Mouse (Mus musculus) MEL (cell line): ENCODE data around the gene Fbxo9. TPM values are rescaled to one million over a fixed set of nuclear protein-coding genes. Genes with fewer than 3 reads are reported as not detected.

Experiments used
- DNase-seq: peaks from one replicate; pipeline ENCODE4 v3.0.0; 2011; ENCODE audit warnings: low read depth, low spot score
- H3K27ac ChIP-seq: 2 replicates; pipeline ENCODE4 v1.5.1; 2012; ENCODE audit warnings: low read depth, mild to moderate bottlenecking, control low read depth, low read length, moderate library complexity; ENCODE audit not compliant: control insufficient read depth
- H3K27me3 ChIP-seq, 2 experiments: fragments of 150-350 bp in 1 of 2; sonication (generic) in 1 of 2; 2 replicates each; pipeline ENCODE4 v1.6.1; 2012; ENCODE audit warnings: low read length in 2 of 2, mild to moderate bottlenecking in 2 of 2, improper control_type of control experiment in 1 of 2, moderate library complexity in 1 of 2; ENCODE audit not compliant: insufficient read depth in 2 of 2, control insufficient read depth in 1 of 2
- H3K36me3 ChIP-seq, 2 experiments: 2 replicates each; pipeline ENCODE4 v1.6.1; 2012 to 2014; ENCODE audit warnings: low read length in 2 of 2, improper control_type of control experiment in 1 of 2, inconsistent platforms in 1 of 2, mild to moderate bottlenecking in 1 of 2; ENCODE audit not compliant: insufficient read depth in 2 of 2, control insufficient read depth in 1 of 2
- H3K4me1 ChIP-seq, 2 experiments: fragments of 150-350 bp in 1 of 2; sonication (generic) in 1 of 2; 2 replicates each; pipeline ENCODE4 v1.6.1; 2012; ENCODE audit warnings: low read length in 2 of 2, improper control_type of control experiment in 1 of 2, mild to moderate bottlenecking in 1 of 2; ENCODE audit not compliant: insufficient read depth in 2 of 2, control insufficient read depth in 1 of 2
- H3K4me3 ChIP-seq, 2 experiments: fragments of 150-350 bp in 1 of 2; sonication (generic) in 1 of 2; 2 replicates each; pipeline ENCODE4 v1.5.1; 2012; ENCODE audit warnings: low read depth in 2 of 2, low read length in 2 of 2, mild to moderate bottlenecking in 2 of 2, moderate library complexity in 2 of 2, control low read depth in 1 of 2, improper control_type of control experiment in 1 of 2; ENCODE audit not compliant: control insufficient read depth in 1 of 2, insufficient read depth in 1 of 2
- H3K79me2 ChIP-seq: 2 replicates; pipeline ENCODE4 v1.6.1; 2012; ENCODE audit warnings: mild to moderate bottlenecking, low read length, moderate library complexity; ENCODE audit not compliant: control insufficient read depth, poor library complexity, insufficient read depth
- H3K9ac ChIP-seq: 2 replicates; pipeline ENCODE4 v1.6.1; 2012; ENCODE audit warnings: low read depth, mild to moderate bottlenecking, control low read depth, low read length, moderate library complexity; ENCODE audit not compliant: control insufficient read depth, poor library complexity, severe bottlenecking
- H3K9me3 ChIP-seq: fragments of 150-350 bp; sonication (generic); replicated peaks from 2 replicates; pipeline ENCODE4 v1.6.1; 2012; ENCODE audit warnings: mild to moderate bottlenecking, low read length, improper control_type of control experiment, moderate library complexity; ENCODE audit not compliant: insufficient read depth
- BHLHE40 ChIP-seq: IDR thresholded peaks from 2 replicates; pipeline ENCODE4 v1.6.1; 2012; ENCODE audit warnings: low read depth, mild to moderate bottlenecking, inconsistent platforms, low read length, improper control_type of control experiment, borderline replicate concordance
- CHD1 ChIP-seq: IDR thresholded peaks from 2 replicates; pipeline ENCODE4 v1.6.1; 2012; ENCODE audit warnings: low read depth, mild to moderate bottlenecking, inconsistent platforms, low read length, improper control_type of control experiment
- CHD2 ChIP-seq: IDR thresholded peaks from 2 replicates; pipeline ENCODE4 v1.6.1; 2011; ENCODE audit warnings: low read length, improper control_type of control experiment
- CTCF ChIP-seq, 3 experiments: IDR thresholded peaks in 2 of 3; conservative IDR thresholded peaks in 1 of 3; 2 replicates each; pipeline ENCODE4 v1.5.1; 2011 to 2012; ENCODE audit warnings: low read length in 3 of 3, low read depth in 2 of 3, mild to moderate bottlenecking in 2 of 3, improper control_type of control experiment in 1 of 3, inconsistent platforms in 1 of 3, mixed read lengths in 1 of 3, moderate library complexity in 1 of 3; ENCODE audit not compliant: control insufficient read depth in 1 of 3, insufficient read depth in 1 of 3, poor library complexity in 1 of 3, severe bottlenecking in 1 of 3
- ELF1 ChIP-seq: IDR thresholded peaks from 2 replicates; pipeline ENCODE4 v1.6.1; 2014; ENCODE audit warnings: low read depth, mild to moderate bottlenecking, inconsistent platforms, low read length, improper control_type of control experiment, moderate library complexity
- EP300 ChIP-seq, 2 experiments: IDR thresholded peaks; 2 replicates each; pipeline ENCODE4 v1.6.1; 2011; ENCODE audit warnings: improper control_type of control experiment in 2 of 2, low read length in 2 of 2, low read depth in 1 of 2, mild to moderate bottlenecking in 1 of 2
- ETS1 ChIP-seq: IDR thresholded peaks from 2 replicates; pipeline ENCODE4 v1.6.1; 2012; ENCODE audit warnings: low read depth, mild to moderate bottlenecking, inconsistent platforms, low read length, improper control_type of control experiment, moderate library complexity
- GABPA ChIP-seq: IDR thresholded peaks from 2 replicates; pipeline ENCODE4 v1.6.1; 2012; ENCODE audit warnings: low read depth, mild to moderate bottlenecking, inconsistent platforms, low read length, improper control_type of control experiment, moderate library complexity
- GATA1 ChIP-seq: IDR thresholded peaks from 2 replicates; pipeline ENCODE4 v1.6.1; 2011; ENCODE audit warnings: low read depth, low read length, improper control_type of control experiment
- HCFC1 ChIP-seq: IDR thresholded peaks from 2 replicates; pipeline ENCODE4 v1.6.1; 2012; ENCODE audit warnings: low read depth, mild to moderate bottlenecking, inconsistent platforms, low read length, improper control_type of control experiment, moderate library complexity
- JUND ChIP-seq: IDR thresholded peaks from 2 replicates; pipeline ENCODE4 v1.6.1; 2011; ENCODE audit warnings: low read depth, mild to moderate bottlenecking, improper control_type of control experiment, low read length
- KAT2A ChIP-seq: conservative IDR thresholded peaks from 2 replicates; pipeline ENCODE4 v1.6.1; 2012; ENCODE audit warnings: low read depth, low read length, improper control_type of control experiment, inconsistent platforms
- MAX ChIP-seq: IDR thresholded peaks from 2 replicates; pipeline ENCODE4 v1.6.1; 2011; ENCODE audit warnings: low read length, improper control_type of control experiment
- MEF2A ChIP-seq: IDR thresholded peaks from 2 replicates; pipeline ENCODE4 v1.6.1; 2014; ENCODE audit warnings: low read depth, mild to moderate bottlenecking, inconsistent platforms, low read length, improper control_type of control experiment; ENCODE audit not compliant: poor library complexity, insufficient replicate concordance, severe bottlenecking; ENCODE audit errors: extremely low read depth
- MXI1 ChIP-seq: IDR thresholded peaks from 2 replicates; pipeline ENCODE4 v1.6.1; 2011; ENCODE audit warnings: mild to moderate bottlenecking, low read depth, low read length, improper control_type of control experiment
- MYB ChIP-seq: IDR thresholded peaks from 2 replicates; pipeline ENCODE4 v1.6.1; 2011; ENCODE audit warnings: mild to moderate bottlenecking, low read depth, low read length, improper control_type of control experiment
- MYC ChIP-seq: IDR thresholded peaks from 2 replicates; pipeline ENCODE4 v1.6.1; 2011; ENCODE audit warnings: low read depth, mild to moderate bottlenecking, low read length, improper control_type of control experiment, moderate library complexity
- NELFE ChIP-seq: IDR thresholded peaks from 2 replicates; pipeline ENCODE4 v1.6.1; 2011; ENCODE audit warnings: low read depth, low read length, improper control_type of control experiment
- POLR2AphosphoS2 ChIP-seq: IDR thresholded peaks from 2 replicates; pipeline ENCODE4 v1.6.1; 2011; ENCODE audit warnings: low read length, improper control_type of control experiment
- POLR2AphosphoS5 ChIP-seq: IDR thresholded peaks from 2 replicates; pipeline ENCODE4 v1.6.1; 2012; ENCODE audit warnings: low read depth, borderline replicate concordance, mild to moderate bottlenecking, inconsistent platforms, low read length, moderate library complexity, mixed read lengths
- RAD21 ChIP-seq: IDR thresholded peaks from 2 replicates; pipeline ENCODE4 v1.6.1; 2011; ENCODE audit warnings: mild to moderate bottlenecking, low read depth, low read length, improper control_type of control experiment
- SIN3A ChIP-seq: IDR thresholded peaks from 2 replicates; pipeline ENCODE4 v1.6.1; 2012; ENCODE audit warnings: low read length, improper control_type of control experiment, inconsistent platforms
- SMC3 ChIP-seq: IDR thresholded peaks from 2 replicates; pipeline ENCODE4 v1.6.1; 2011; ENCODE audit warnings: low read depth, low read length, improper control_type of control experiment
- TAL1 ChIP-seq: IDR thresholded peaks from 2 replicates; pipeline ENCODE4 v1.6.1; 2012; ENCODE audit warnings: mild to moderate bottlenecking, inconsistent platforms, low read length, moderate library complexity, mixed read lengths
- TBP ChIP-seq: IDR thresholded peaks from 2 replicates; pipeline ENCODE4 v1.8.0; 2011; ENCODE audit warnings: low read depth, low read length, improper control_type of control experiment
- TCF12 ChIP-seq: IDR thresholded peaks from 2 replicates; pipeline ENCODE4 v1.6.1; 2014; ENCODE audit warnings: low read depth, mild to moderate bottlenecking, inconsistent platforms, low read length, improper control_type of control experiment, moderate library complexity
- UBTF ChIP-seq: IDR thresholded peaks from 2 replicates; pipeline ENCODE4 v1.6.1; 2012; ENCODE audit warnings: low read depth, mild to moderate bottlenecking, inconsistent platforms, low read length, improper control_type of control experiment, moderate library complexity, borderline replicate concordance; ENCODE audit not compliant: insufficient read depth
- USF1 ChIP-seq: IDR thresholded peaks from 2 replicates; pipeline ENCODE4 v1.6.1; 2014; ENCODE audit warnings: low read depth, mild to moderate bottlenecking, inconsistent platforms, low read length, improper control_type of control experiment, moderate library complexity
- USF2 ChIP-seq, 2 experiments: IDR thresholded peaks; 2 replicates each; pipeline ENCODE4 v1.6.1; 2011 to 2012; ENCODE audit warnings: improper control_type of control experiment in 2 of 2, low read length in 2 of 2, borderline replicate concordance in 1 of 2, inconsistent platforms in 1 of 2, low read depth in 1 of 2, mild to moderate bottlenecking in 1 of 2; ENCODE audit not compliant: insufficient read depth in 1 of 2
- ZKSCAN1 ChIP-seq: IDR thresholded peaks from 2 replicates; pipeline ENCODE4 v1.6.1; 2012; ENCODE audit warnings: low read depth, mild to moderate bottlenecking, inconsistent platforms, low read length, improper control_type of control experiment, moderate library complexity
- polyA plus RNA-seq, 2 experiments: library from polyadenylated mRNA; stranded (reverse) in 1 of 2; unstranded in 1 of 2; fragments of >175 nt in 1 of 2; fragments of >200 nt in 1 of 2; gene quantifications; 2 replicates each; pipeline versions ENCODE4 v1.2.1 to v1.2.4; 2012; ENCODE audit warnings: low replicate concordance in 2 of 2, low read depth in 1 of 2; ENCODE audit not compliant: insufficient read length in 2 of 2, insufficient read depth in 1 of 2, missing spikeins in 1 of 2
- total RNA-seq: library from RNA; depleted of rRNA; stranded (reverse); fragments of 300-350 nt; gene quantifications from 2 replicates; pipeline ENCODE4 v1.2.3, GENCODE M21; 2012

Fbxo9 gene
- total and polyA plus RNA-seq, 3 experiments: 47.0 to 402 (median 56.0) TPM

- peaks cover 34 to 48% of the 10 kb centered on the region in 2 experiments for H3K36me3 ChIP-seq
- no peak for DNase-seq
Observed at GRCm38 (mm10) chr9:78101431-78101830, 7.4 kb downstream of the Fbxo9 start.

GRCm38 (mm10) chr9:78100956-78101355 lies 7.9 kb downstream of the Fbxo9 start:
- H3K9me3 ChIP-seq: no peaks in the 10 kb centered on the region
- peaks cover 15% of the 10 kb centered on the region for H3K79me2 ChIP-seq
- H3K9ac ChIP-seq: peak overlapping the region; percentile 59
- H3K27ac ChIP-seq: peak overlapping the region; percentile 83
- H3K4me3 ChIP-seq: no peak overlapping the region
- H3K36me3 ChIP-seq: peaks cover 36 to 43% of the 10 kb centered on the region in 2 experiments
- no peaks in the 10 kb centered on the region for H3K27me3 ChIP-seq
- peak; percentile 93 for DNase-seq
- peaks cover 18 to 27% of the 10 kb centered on the region in 2 experiments for H3K4me1 ChIP-seq
- TF ChIP-seq SIN3A (peak; percentile 68), CHD2 (no peak), CHD1 (no peak), CTCF (IDR thresholded peaks at IDR 0.05 in 2 of 3, conservative IDR thresholded peaks at IDR 0.05 in 1 of 3; ENCODE audit: control insufficient read depth in 1 of 3, insufficient read depth in 1 of 3, low read depth in 2 of 3, low read length in 3 of 3, poor library complexity in 1 of 3, severe bottlenecking in 1 of 3) (no peak), GATA1 (peak; percentile 76), ETS1 (peak; percentile 84), TBP (peak; percentile 51; the same call in 1 of the 2 replicates), GABPA (no peak), BHLHE40 (peak; percentile 99), JUND (peak; percentile 58; the same call in 1 of the 2 replicates), EP300 (IDR thresholded peaks at IDR 0.05; ENCODE audit: low read depth in 1 of 2, low read length in 2 of 2) (peak; percentile 83), MEF2A (no peak), TAL1 (peak; percentile 77), KAT2A (no peak), USF1 (peak; percentile 40; the same call in 1 of the 2 replicates), POLR2AphosphoS2 (no peak), ZKSCAN1 (no peak), NELFE (no peak), MYC (peak; percentile 81), HCFC1 (0 out of 2 replicates have a peak, but pooled peaks have one; percentile 10), POLR2AphosphoS5 (no peak), MYB (no peak), MXI1 (peak; percentile 83), UBTF (no peak), RAD21 (no peak)

More at GRCm38 (mm10) chr9:78101431-78101830, 7.4 kb downstream of the Fbxo9 start:
- TF ChIP-seq TAL1 (no peak), TBP (no peak), RAD21 (no peak), SIN3A (no peak), TCF12 (no peak), GATA1 (no peak), MYC (no peak), ELF1 (no peak), UBTF (no peak), BHLHE40 (no peak), GABPA (no peak), USF1 (no peak), ETS1 (no peak), POLR2AphosphoS5 (no peak), MXI1 (no peak), SMC3 (no peak), MAX (no peak), NELFE (no peak), EP300 (IDR thresholded peaks at IDR 0.05; ENCODE audit: low read depth in 1 of 2, low read length in 2 of 2) (no peak), USF2 (IDR thresholded peaks at IDR 0.05; ENCODE audit: borderline replicate concordance in 1 of 2, insufficient read depth in 1 of 2, low read depth in 1 of 2, low read length in 2 of 2) (no peak)
- Histone ChIP-seq H3K27me3 (no peaks in the 10 kb centered on the region), H3K27ac (peak overlapping the region; percentile 83), H3K9me3 (no peaks in the 10 kb centered on the region), H3K4me3 (no peak overlapping the region), H3K9ac (peak overlapping the region; percentile 59), H3K79me2 (peaks cover 15% of the 10 kb centered on the region), H3K4me1 (peaks cover 21 to 31% of the 10 kb centered on the region in 2 experiments)
